Mouse (Mus musculus) erythroblast, embryonic 14.5 days (primary cell): ENCODE results near the gene Dlst. TPM values are rescaled to one million over a fixed set of nuclear protein-coding genes. Genes with fewer than 3 reads are reported as not detected.
"Not testable (repeated sequence)": the region's sequence is repeated elsewhere in the genome, so short reads cannot be mapped to it uniquely, and the experiment has no call there.

ENCODE experiments used
- H3K27me3 ChIP-seq: 2 replicates; pipeline ENCODE4 v1.6.1; 2012; ENCODE audit warnings: inconsistent platforms; ENCODE audit not compliant: control insufficient read depth
- H3K36me3 ChIP-seq: 2 replicates; pipeline ENCODE4 v1.6.1; 2012; ENCODE audit warnings: mild to moderate bottlenecking, inconsistent platforms; ENCODE audit not compliant: control insufficient read depth
- H3K4me1 ChIP-seq: 2 replicates; pipeline ENCODE4 v1.6.1; 2012; ENCODE audit warnings: inconsistent platforms; ENCODE audit not compliant: control insufficient read depth
- H3K4me3 ChIP-seq: replicated peaks from 2 replicates; pipeline ENCODE3; 2012; ENCODE audit warnings: moderate library complexity, mild to moderate bottlenecking, inconsistent platforms
- H3K9me3 ChIP-seq: 2 replicates; pipeline ENCODE4 v1.6.1; 2012; ENCODE audit warnings: low read length, inconsistent platforms, mixed read lengths; ENCODE audit not compliant: control insufficient read depth
- GATA1 ChIP-seq: IDR thresholded peaks from 2 replicates; pipeline ENCODE4 v1.6.1; 2012; ENCODE audit warnings: low read length, inconsistent platforms, mixed read lengths
- TAL1 ChIP-seq: IDR thresholded peaks from 3 replicates; pipeline ENCODE4 v1.6.1; 2012; ENCODE audit warnings: low read length, inconsistent platforms, mixed read lengths
- polyA plus RNA-seq: library from polyadenylated mRNA; stranded (reverse); fragments of >175 nt; gene quantifications from 2 replicates; pipeline ENCODE4 v1.2.3, GENCODE M21; 2012

Dlst gene
- polyA plus RNA-seq, 1 experiment = 55.1 TPM

- H3K9me3 ChIP-seq = no peaks in the 10 kb centered on the region
- H3K36me3 ChIP-seq = no peaks in the 10 kb centered on the region
- TF ChIP-seq GATA1 = no peak
- no peak for TF ChIP-seq TAL1
- no peak overlapping the region for H3K4me3 ChIP-seq
- H3K27me3 ChIP-seq = peaks cover 5% of the 10 kb centered on the region
- peaks cover 19% of the 10 kb centered on the region for H3K4me1 ChIP-seq
These were observed 32.2 kb downstream of the Dlst start for GRCm38 (mm10) chr12:85142803-85143202.

GRCm38 (mm10) chr12:85144276-85144675, 33.6 kb downstream of the Dlst start:
- H3K9me3 ChIP-seq, H3K27me3 ChIP-seq, H3K4me3 ChIP-seq, H3K36me3 ChIP-seq: not testable (repeated sequence)
- H3K4me1 ChIP-seq = peaks cover 16% of the 10 kb centered on the region

GRCm38 (mm10) chr12:85144821-85145220, 34.2 kb downstream of the Dlst start:
- H3K27me3 ChIP-seq = peaks cover 10% of the 10 kb centered on the region
- no peaks in the 10 kb centered on the region for H3K9me3 ChIP-seq
- TF ChIP-seq TAL1 (no peak), GATA1 (no peak)
- H3K36me3 ChIP-seq = no peaks in the 10 kb centered on the region
- no peak overlapping the region for H3K4me3 ChIP-seq
- peaks cover 11% of the 10 kb centered on the region for H3K4me1 ChIP-seq

GRCm38 (mm10) chr12:85145630-85146029, 35.0 kb downstream of the Dlst start:
- Histone ChIP-seq H3K27me3 (peaks cover 13% of the 10 kb centered on the region), H3K36me3 (no peaks in the 10 kb centered on the region), H3K4me1 (peaks cover 6% of the 10 kb centered on the region), H3K9me3 (no peaks in the 10 kb centered on the region), H3K4me3 (no peak overlapping the region)
- TF ChIP-seq TAL1 (no peak), GATA1 (no peak)

- no peak overlapping the region for H3K4me3 ChIP-seq
- no peaks in the 10 kb centered on the region for H3K9me3 ChIP-seq
- peaks cover 11% of the 10 kb centered on the region for H3K4me1 ChIP-seq
- TF ChIP-seq TAL1 (no peak), GATA1 (no peak)
- H3K27me3 ChIP-seq = peaks cover 20% of the 10 kb centered on the region
- H3K36me3 ChIP-seq = no peaks in the 10 kb centered on the region
These were observed 35.7 kb downstream of the Dlst start for GRCm38 (mm10) chr12:85146355-85146754.

- no peak for TF ChIP-seq GATA1
- no peak for TF ChIP-seq TAL1
- Histone ChIP-seq H3K4me1 (peaks cover 14% of the 10 kb centered on the region), H3K9me3 (no peaks in the 10 kb centered on the region), H3K4me3 (no peak overlapping the region), H3K27me3 (peaks cover 23% of the 10 kb centered on the region), H3K36me3 (no peaks in the 10 kb centered on the region)
These were observed 36.2 kb downstream of the Dlst start for GRCm38 (mm10) chr12:85146881-85147280.

- Histone ChIP-seq H3K36me3 (no peaks in the 10 kb centered on the region), H3K9me3 (no peaks in the 10 kb centered on the region), H3K4me1 (peaks cover 14% of the 10 kb centered on the region), H3K27me3 (peaks cover 24% of the 10 kb centered on the region), H3K4me3 (peak overlapping the region; percentile 15)
- TF ChIP-seq TAL1 (no peak), GATA1 (no peak)
These were observed 39.8 kb downstream of the Dlst start for GRCm38 (mm10) chr12:85150321-85151001.

GRCm38 (mm10) chr12:85151002-85151774, 40.6 kb downstream of the Dlst start, which contains the start of gene Rps6kl1:
TSS of gene Rps6kl1 (minus strand) at chr12:85151264.
- peaks cover 14% of the 10 kb centered on the region for H3K4me1 ChIP-seq
- no peak for TF ChIP-seq TAL1
- TF ChIP-seq GATA1 = no peak
- no peaks in the 10 kb centered on the region for H3K36me3 ChIP-seq
- no peaks in the 10 kb centered on the region for H3K9me3 ChIP-seq
- peaks cover 28% of the 10 kb centered on the region for H3K27me3 ChIP-seq
- peak within 1 kb of the TSS; percentile 15 for H3K4me3 ChIP-seq

- no peak overlapping the region for H3K4me3 ChIP-seq
- H3K27me3 ChIP-seq = peaks cover 26% of the 10 kb centered on the region
- TF ChIP-seq TAL1 (no peak), GATA1 (no peak)
- H3K36me3 ChIP-seq = no peaks in the 10 kb centered on the region
- peaks cover 17% of the 10 kb centered on the region for H3K4me1 ChIP-seq
- H3K9me3 ChIP-seq = no peaks in the 10 kb centered on the region
These were observed 42.4 kb downstream of the Dlst start for GRCm38 (mm10) chr12:85153011-85153410.
